Mouse (Mus musculus) embryonic fibroblast, embryonic 13.5 days (primary cell): ENCODE measurements at regions not wholly inside any gene's neighbourhood (a gene's known extent, or its start where the extent isn't known, plus 50 kb on each side); places are given as distances from the start of the nearest gene placed in this dataset.

Source experiments
- H3K27ac ChIP-seq: 2 replicates; pipeline ENCODE4 v1.5.1; 2012; ENCODE audit warnings: low read length, control low read depth, inconsistent platforms; ENCODE audit not compliant: insufficient read depth
- H3K4me1 ChIP-seq: 2 replicates; pipeline ENCODE4 v1.6.1; 2011; ENCODE audit warnings: low read length; ENCODE audit not compliant: control insufficient read depth, insufficient read depth
- H3K4me3 ChIP-seq: 2 replicates; pipeline ENCODE4 v1.5.1; 2011; ENCODE audit warnings: mild to moderate bottlenecking, control low read depth, low read length; ENCODE audit not compliant: insufficient read depth
- CTCF ChIP-seq: IDR thresholded peaks from 2 replicates; pipeline ENCODE4 v1.5.1; 2011; ENCODE audit warnings: mild to moderate bottlenecking, control low read depth, low read length, moderate library complexity, borderline replicate concordance; ENCODE audit not compliant: insufficient read depth
- POLR2A ChIP-seq: IDR thresholded peaks from 2 replicates; pipeline ENCODE4 v1.6.1; 2011; ENCODE audit warnings: low read depth, mild to moderate bottlenecking, control low read depth, low read length, moderate library complexity

- H3K4me1 ChIP-seq = no peaks in the 10 kb centered on the region
- H3K27ac ChIP-seq = no peak overlapping the region
- no peak overlapping the region for H3K4me3 ChIP-seq
- TF ChIP-seq POLR2A = no peak
- TF ChIP-seq CTCF = no peak
These were observed 111.5 kb upstream of the Rgmb start for GRCm38 (mm10) chr17:15942378-15942777.

GRCm38 (mm10) chr17:15918609-15919008 is 87.8 kb upstream of the Rgmb start:
- H3K4me3 ChIP-seq = no peak overlapping the region
- no peak overlapping the region for H3K27ac ChIP-seq
- no peak for TF ChIP-seq POLR2A
- TF ChIP-seq CTCF = no peak
- no peaks in the 10 kb centered on the region for H3K4me1 ChIP-seq

- no peak overlapping the region for H3K4me3 ChIP-seq
- TF ChIP-seq POLR2A (no peak), CTCF (no peak)
- no peak overlapping the region for H3K27ac ChIP-seq
- H3K4me1 ChIP-seq = no peaks in the 10 kb centered on the region
These were observed 68.0 kb upstream of the Rgmb start for GRCm38 (mm10) chr17:15898689-15899419.

- TF ChIP-seq POLR2A = no peak
- Histone ChIP-seq H3K4me1 (no peaks in the 10 kb centered on the region), H3K27ac (no peak overlapping the region), H3K4me3 (no peak overlapping the region)
These were observed 65.1 kb upstream of the Rgmb start for GRCm38 (mm10) chr17:15895968-15896367.

GRCm38 (mm10) chr17:15891896-15892675 is 61.2 kb upstream of the Rgmb start:
- H3K4me3 ChIP-seq = no peak overlapping the region

GRCm38 (mm10) chr17:15890595-15891140 is 59.8 kb upstream of the Rgmb start:
- H3K27ac ChIP-seq = no peak overlapping the region
- no peaks in the 10 kb centered on the region for H3K4me1 ChIP-seq
- no peak for TF ChIP-seq POLR2A
- TF ChIP-seq CTCF = no peak
- no peak overlapping the region for H3K4me3 ChIP-seq

More at GRCm38 (mm10) chr17:15891896-15892675, 61.2 kb upstream of the Rgmb start:
- Histone ChIP-seq H3K27ac (no peak overlapping the region), H3K4me1 (no peaks in the 10 kb centered on the region)
- TF ChIP-seq CTCF (no peak), POLR2A (no peak)

- Histone ChIP-seq H3K27ac (no peak overlapping the region), H3K4me3 (no peak overlapping the region), H3K4me1 (no peaks in the 10 kb centered on the region)
- no peak for TF ChIP-seq CTCF
- TF ChIP-seq POLR2A = no peak
These were observed 52.0 kb upstream of the Rgmb start for GRCm38 (mm10) chr17:15882803-15883202.

- TF ChIP-seq POLR2A = no peak
- TF ChIP-seq CTCF = no peak
- Histone ChIP-seq H3K4me3 (no peak overlapping the region), H3K4me1 (no peaks in the 10 kb centered on the region), H3K27ac (no peak overlapping the region)
These were observed 51.4 kb upstream of the Rgmb start for GRCm38 (mm10) chr17:15882245-15882644.
